Mouse (Mus musculus): Measurements from ENCODE around the gene Mrpl37. TPM values are rescaled to one million over a fixed set of nuclear protein-coding genes. Genes with fewer than 3 reads are reported as not detected.

Gene Mrpl37
- polyA plus RNA-seq (2017; shearing (Covaris generic)), result 10 to 100 TPM; 62.8 to 67.5 TPM

DNA sequence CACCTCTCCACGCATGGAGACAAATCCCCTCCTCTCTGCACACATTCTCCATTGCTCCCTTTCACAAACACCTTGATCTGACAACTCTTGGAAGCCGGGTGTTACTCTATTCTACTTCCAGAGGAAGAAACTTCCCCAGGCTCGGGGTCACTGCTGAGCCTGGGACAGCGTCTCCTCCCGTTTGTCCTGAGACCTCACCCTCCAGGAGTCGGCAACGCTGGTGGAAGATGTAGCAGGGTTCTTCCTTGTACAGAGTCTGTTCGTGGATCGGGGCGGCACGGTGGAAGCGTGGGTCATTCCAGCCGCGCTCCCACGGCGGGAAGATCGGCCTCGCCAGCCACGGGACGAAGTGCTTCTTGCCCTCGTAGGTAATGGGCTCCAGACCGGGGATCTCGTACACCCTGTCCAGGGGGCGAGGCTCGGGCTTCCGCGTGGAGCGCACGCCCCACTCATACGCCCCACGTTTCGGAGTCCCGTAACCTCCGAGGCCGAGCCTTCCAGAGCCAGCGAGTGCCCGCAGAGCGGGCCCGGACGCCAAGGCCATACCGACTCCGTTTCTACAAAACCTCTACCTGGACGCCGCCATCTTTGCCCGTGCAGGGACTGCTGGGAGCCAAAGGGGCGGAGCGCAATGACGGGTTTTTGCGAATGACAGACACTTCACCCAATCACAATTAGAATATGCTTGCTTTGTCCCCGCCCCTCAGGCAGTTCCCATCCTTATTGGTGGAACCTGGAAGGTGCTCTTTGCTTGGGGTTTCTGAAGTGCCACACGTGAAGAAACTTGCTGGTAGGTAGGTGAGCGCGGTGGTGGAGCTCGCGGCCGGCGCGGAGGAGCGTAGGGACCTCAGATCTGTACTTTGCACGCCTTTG is at the start of gene Mrpl37, which contains the start of gene Cyb5rl:
Gene Mrpl37, minus strand, starts transcription at position 617 of the 873 bp plus-strand sequence.
Gene Cyb5rl, plus strand, starts transcription at position 737 of the 873 bp plus-strand sequence.

DNA sequence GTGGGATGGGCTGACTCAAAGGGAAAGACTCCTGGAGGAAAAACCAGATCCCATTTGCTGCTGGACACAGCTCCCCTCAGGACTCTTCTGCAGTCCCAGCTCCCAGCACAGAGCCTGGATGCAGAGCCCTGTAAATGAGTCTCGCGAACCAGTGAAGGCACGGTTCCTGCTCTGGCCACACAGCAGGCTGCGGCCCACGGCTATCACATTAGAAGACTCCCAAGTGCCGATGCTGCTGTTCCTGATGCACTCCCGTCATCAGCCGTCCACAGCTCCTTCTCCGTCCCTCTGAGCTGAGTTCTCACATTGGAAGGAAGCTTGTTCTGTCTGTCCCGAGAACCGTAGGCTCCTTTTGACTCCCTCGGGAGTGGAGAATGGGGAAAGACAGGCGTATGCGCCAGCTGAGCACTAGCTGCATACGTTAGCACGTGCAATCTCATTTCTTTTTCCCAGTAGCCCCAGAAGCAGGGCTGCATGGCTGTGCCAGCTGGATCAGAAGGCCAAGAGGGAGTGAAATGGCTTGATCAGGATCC is 30.2 kb upstream of the Mrpl37 start, which contains the start of gene Cdcp2:
Gene Cdcp2, plus strand, starts transcription at position 51 of the 533 bp plus-strand sequence.

Other genes with a start within 250 kb of the Mrpl37 start
- 10 to 100 TPM; 94.1 to 95.3 TPM for gene Ssbp3, start 156.2 kb downstream of the Mrpl37 start, polyA plus RNA-seq (2017; shearing (Covaris generic))
- 1 to 10 TPM; 8.2 to 9.0 TPM for gene Cyb5rl, start 120 bp upstream of the Mrpl37 start, polyA plus RNA-seq (2017; shearing (Covaris generic))
- gene Cdcp2, start 30.0 kb upstream of the Mrpl37 start, polyA plus RNA-seq (2017; shearing (Covaris generic)), result 1 to 10 TPM in 1 of 2 experiments, not detected in 1; 1.2 TPM
- 100 to 1,000 TPM; 395 to 444 TPM for gene Tmem59, start 111.5 kb upstream of the Mrpl37 start, polyA plus RNA-seq (2017; shearing (Covaris generic))
- 10 to 100 TPM; 18.4 to 18.6 TPM for gene Tceanc2, start 112.2 kb upstream of the Mrpl37 start, polyA plus RNA-seq (2017; shearing (Covaris generic))
- not detected for gene Ldlrad1, start 142.3 kb upstream of the Mrpl37 start, polyA plus RNA-seq (2017; shearing (Covaris generic))
- gene Lrrc42, start 186.7 kb upstream of the Mrpl37 start, polyA plus RNA-seq (2017; shearing (Covaris generic)), result 10 to 100 TPM; 27.0 to 29.8 TPM
- gene Hspb11, start 186.7 kb upstream of the Mrpl37 start, polyA plus RNA-seq (2017; shearing (Covaris generic)), result 10 to 100 TPM; 12.4 to 16.4 TPM
- gene Dio1, start 240.3 kb upstream of the Mrpl37 start, polyA plus RNA-seq (2017; shearing (Covaris generic)), result under 1 TPM in 1 of 2 experiments, not detected in 1; 0.82 TPM
- 100 to 1,000 TPM; 111 to 112 TPM for gene Yipf1, start 247.5 kb upstream of the Mrpl37 start, polyA plus RNA-seq (2017; shearing (Covaris generic))

Data from inflammation-experienced regulatory T-cells (primary cell).